Mouse (Mus musculus): Measurements from ENCODE around the gene Gm4214. TPM values are rescaled to one million over a fixed set of nuclear protein-coding genes. Genes with fewer than 3 reads are reported as not detected.
"Not testable (repeated sequence)": the region's sequence is repeated elsewhere in the genome, so short reads cannot be mapped to it uniquely, and the experiment has no call there.

The Gm4214 gene
- total RNA-seq (2021), result not detected
- long read RNA-seq, experiment 1, result 0 reads
- long read RNA-seq, experiment 2, result 0 reads

DNA sequence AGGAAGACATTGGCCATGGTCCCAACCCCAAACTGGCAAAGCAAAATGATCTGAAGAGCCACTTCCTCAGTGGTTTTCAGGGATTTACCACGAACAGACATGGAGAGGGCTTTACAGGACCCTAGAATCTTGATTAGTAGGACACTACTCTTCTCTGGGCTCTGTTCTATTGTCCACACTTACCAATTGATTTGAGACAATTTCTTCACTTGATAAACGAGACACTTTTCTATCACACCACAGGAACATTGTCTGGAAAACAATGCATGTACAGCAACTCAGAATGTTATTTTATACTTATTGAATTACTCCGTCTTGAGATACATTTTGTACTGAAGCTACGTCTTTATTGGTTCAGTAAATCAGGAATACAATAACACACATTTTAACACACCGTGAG lies at the start of gene Gm4214:
Gm4214 (minus strand) TSS at position 101 of the 400 bp plus-strand sequence.
- not testable (repeated sequence) for H3K4me3 ChIP-seq; H3K27ac ChIP-seq; DNase-seq (ENCODE audit: low spot score in 2 of 2)

GRCm38 (mm10) chr7:23019823-23020222 lies 35.4 kb upstream of the Gm4214 start, which contains the start of gene Gm4216:
Gene Gm4216 (minus strand): TSS chr7:23019923.
- H3K4me3 ChIP-seq; H3K27ac ChIP-seq; DNase-seq (ENCODE audit: low spot score in 2 of 2): not testable (repeated sequence)

Other genes starting within 250 kb of the Gm4214 start
- gene Vmn1r157, start 223.0 kb downstream of the Gm4214 start, total RNA-seq (2021), result not detected
- gene Vmn1r158, start 193.9 kb downstream of the Gm4214 start, total RNA-seq (2021), result not detected
- gene Vmn1r159, start 141.1 kb downstream of the Gm4214 start, total RNA-seq (2021), result not detected
- not detected for gene Vmn1r160, start 113.4 kb downstream of the Gm4214 start, total RNA-seq (2021)
- gene Gm4216, start 35.2 kb upstream of the Gm4214 start, total RNA-seq (2021), result not detected
- not detected for gene Vmn1r163, start 70.9 kb upstream of the Gm4214 start, total RNA-seq (2021)
- gene Gm8720, start 82.8 kb upstream of the Gm4214 start, total RNA-seq (2021), result not detected
- not detected for gene Gm10662, start 159.8 kb upstream of the Gm4214 start, total RNA-seq (2021)
- not detected for gene Vmn1r165, start 232.7 kb upstream of the Gm4214 start, total RNA-seq (2021)